Mouse (Mus musculus) Muller cell, postnatal 12 days (primary cell): ENCODE data around the gene Bbx.
A peak's percentile ranks its signal among the peaks of the same experiment; 100 is the strongest.

ENCODE experiments used
- DNase-seq: peaks from one replicate; pipeline ENCODE4 v3.0.0-alpha.2; 2015; ENCODE audit errors: inconsistent ontology term

Bbx gene

DNA sequence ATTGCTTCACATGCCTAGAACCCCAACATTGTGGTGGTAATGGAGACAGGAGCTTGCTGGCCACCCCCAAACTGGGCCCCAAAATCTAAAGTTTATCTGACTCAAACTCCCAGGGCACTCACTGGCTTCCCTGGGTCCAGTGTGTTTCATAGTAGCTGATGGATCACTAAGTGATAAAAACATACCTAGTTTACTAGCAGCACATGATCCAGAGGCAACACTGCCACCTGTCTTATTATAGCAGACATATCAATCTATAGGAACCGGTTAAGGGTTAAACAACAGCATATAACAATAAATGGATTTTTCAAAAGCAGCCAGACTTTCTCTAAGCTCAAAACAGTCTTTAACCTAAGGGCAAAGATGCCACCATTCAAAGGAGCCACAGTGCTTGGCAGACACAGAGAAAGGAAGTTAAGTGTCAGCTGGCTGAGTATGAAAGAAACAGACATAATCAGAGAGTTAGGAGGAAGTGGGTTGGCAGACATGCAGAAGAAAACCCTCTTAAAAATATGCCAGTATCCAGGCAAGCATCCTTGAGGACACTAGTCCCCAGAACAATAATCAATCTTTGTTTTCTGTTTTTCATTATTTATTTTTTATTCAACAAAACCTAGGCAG lies 116.7 kb downstream of the Bbx start:
- DNase-seq = peak; percentile 29

GRCm38 (mm10) chr16:50311588-50311987 lies 120.6 kb downstream of the Bbx start:
- peak; percentile 34 for DNase-seq

DNA sequence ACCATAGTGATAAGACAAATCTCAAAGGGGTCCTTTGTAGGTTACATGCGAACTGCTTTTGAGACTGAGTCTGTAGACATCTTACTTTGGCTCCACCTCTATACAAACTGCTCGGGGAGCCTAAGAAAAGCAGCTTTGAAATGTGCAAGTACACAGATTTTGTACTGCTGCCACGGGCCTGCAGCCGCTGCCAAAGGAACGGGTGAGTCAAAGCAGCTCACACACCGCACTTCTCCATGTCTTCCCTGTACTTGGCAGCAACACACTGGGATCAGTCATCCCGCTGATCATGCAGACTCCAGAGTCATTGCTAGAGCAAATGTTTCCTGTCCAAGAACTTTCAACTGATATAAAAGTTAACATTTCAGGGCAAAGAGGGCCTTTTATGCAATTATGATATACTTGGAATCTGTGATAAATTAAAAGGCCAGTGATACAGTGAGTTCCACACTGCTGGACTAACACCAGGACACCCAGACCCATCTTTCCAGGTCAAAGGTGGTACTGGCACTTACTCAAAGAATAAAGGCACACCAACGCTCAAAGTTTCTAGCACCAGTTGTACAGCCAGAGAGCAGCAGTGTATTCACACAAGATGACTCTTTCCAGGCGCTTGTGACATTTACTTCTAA lies 122.7 kb downstream of the Bbx start:
- DNase-seq = peak; percentile 91

DNA sequence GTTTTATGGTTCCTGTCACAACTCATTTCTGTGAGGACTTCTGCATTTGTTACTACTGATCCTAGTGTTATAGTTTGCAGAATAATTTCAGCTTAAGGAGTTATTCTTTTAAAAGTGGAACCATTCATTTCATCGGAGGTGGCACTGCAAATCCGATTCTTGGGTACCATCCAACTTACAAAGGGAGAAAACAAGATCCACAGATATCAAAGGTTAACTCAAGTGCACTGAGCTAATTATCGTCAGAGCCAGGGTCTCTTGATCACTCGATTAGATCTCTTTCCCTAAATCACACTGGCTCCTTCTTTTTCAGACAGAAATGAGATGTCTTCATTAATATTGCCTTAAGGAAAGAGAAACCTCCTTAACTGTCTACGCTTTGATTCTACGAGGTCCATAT lies 123.9 kb downstream of the Bbx start:
- DNase-seq = no peak

DNA sequence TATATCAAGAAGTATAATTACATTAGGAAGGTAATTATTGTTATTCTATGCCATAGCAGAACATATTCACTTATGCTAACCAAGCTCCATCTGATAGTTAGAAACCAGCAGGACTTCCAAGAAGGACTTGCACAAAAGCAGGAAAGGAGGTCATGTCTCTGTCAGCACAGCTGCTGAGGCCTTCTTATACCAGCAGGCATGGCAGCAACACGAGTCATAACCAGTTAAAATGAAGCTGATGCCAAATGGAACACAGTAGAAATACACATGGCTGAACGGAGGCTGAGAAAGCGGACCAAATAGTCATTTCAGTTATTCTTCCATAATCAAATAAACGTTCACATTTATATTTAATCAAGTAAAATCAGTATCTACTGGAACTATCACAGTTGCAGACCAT lies 125.0 kb downstream of the Bbx start:
- peak; percentile 63 for DNase-seq

- DNase-seq = peak; percentile 25
These were observed 125.5 kb downstream of the Bbx start for GRCm38 (mm10) chr16:50306727-50307126.

GRCm38 (mm10) chr16:50305156-50305555 lies 127.0 kb downstream of the Bbx start:
- no peak for DNase-seq

GRCm38 (mm10) chr16:50302566-50302965 lies 129.6 kb downstream of the Bbx start:
- DNase-seq = peak; percentile 56

GRCm38 (mm10) chr16:50298743-50299443 lies 133.3 kb downstream of the Bbx start:
- no peak for DNase-seq

GRCm38 (mm10) chr16:50293502-50294228 lies 138.5 kb downstream of the Bbx start:
- no peak for DNase-seq

DNA sequence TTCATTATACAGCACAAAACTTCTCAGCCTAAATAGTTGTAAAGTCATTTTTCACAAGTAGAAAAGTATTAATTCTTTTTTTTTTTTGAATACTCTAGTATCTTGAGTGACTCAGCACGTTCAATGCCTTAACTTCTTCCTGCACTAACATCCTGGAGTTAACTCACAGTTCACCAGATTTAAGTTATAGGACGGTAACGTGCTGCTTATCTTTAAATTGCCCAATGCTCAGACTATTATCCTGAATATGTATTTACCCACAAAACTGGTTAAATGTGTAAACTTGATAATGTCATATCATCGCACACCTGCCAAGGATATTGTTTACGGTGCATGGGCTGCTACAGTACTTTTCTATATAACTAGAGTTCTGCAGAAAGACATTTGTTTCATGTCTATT lies 139.4 kb downstream of the Bbx start:
- DNase-seq = no peak

DNA sequence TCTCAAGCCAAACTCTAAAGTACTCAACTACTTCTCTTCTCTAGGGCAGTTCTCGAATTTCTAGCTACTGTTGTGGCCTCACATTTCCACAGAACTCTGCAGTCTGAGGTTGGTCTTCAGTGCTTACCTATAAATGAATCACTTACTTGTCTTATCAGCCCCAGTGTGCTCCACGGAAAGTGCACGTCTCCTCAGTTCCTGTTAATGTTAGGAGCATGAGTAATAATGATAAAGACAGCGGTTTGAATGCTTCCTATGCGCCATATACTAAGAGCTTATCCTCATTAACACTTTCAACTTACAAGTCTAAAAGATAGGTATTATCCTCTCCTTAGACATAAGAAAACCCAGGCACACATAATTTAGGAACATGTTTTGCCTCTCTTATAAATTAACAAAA lies 142.4 kb downstream of the Bbx start:
- DNase-seq = no peak

GRCm38 (mm10) chr16:50272813-50273212 lies 159.4 kb downstream of the Bbx start:
- DNase-seq = peak; percentile 58

GRCm38 (mm10) chr16:50262647-50263046 lies 169.5 kb downstream of the Bbx start:
- DNase-seq = no peak

DNA sequence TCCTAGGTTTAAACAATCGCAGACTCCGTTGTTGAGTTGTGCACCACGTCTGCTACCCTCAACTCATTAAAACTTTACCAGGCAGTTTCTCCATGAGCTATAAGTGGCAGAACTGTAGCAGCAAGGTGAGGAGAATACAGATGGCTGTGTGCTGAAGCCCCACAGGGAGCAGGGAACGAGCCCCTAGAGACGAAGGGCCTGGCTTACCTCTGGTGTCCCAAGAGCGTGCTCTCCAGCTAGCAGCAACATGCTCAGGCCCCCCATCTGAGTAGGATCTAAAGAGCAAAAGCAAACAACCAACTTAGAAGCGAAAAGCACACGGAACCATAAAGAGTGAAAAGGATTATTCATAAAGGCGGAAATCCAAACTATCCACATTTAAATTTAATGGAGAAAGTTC lies 170.0 kb downstream of the Bbx start:
- no peak for DNase-seq

DNA sequence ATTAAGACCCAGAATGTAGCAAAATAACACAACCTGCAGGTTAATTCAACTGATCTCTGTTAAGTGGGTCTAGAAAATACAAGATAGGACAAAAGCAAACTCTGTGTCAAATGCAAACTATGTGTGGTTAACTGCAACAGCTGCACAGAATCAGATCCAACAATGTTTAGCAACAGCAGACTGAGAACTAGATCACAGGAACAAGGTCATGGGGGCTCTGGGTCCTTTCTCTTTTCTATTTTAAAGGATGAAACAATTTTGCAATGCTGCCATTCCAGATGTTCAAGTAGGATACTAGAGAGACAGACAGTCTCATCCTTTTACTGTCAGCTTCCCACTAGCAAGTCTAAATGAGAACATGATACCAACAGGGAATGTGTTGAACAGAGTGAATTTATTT lies 170.4 kb downstream of the Bbx start:
- no peak for DNase-seq

GRCm38 (mm10) chr16:50254522-50255159 lies 177.5 kb downstream of the Bbx start:
- peak; percentile 22 for DNase-seq

GRCm38 (mm10) chr16:50251417-50251975 lies 180.7 kb downstream of the Bbx start:
- no peak for DNase-seq

GRCm38 (mm10) chr16:50250469-50250868 lies 181.7 kb downstream of the Bbx start:
- no peak for DNase-seq

- peak; percentile 19 for DNase-seq
These were observed 183.2 kb downstream of the Bbx start for GRCm38 (mm10) chr16:50249036-50249435.

DNA sequence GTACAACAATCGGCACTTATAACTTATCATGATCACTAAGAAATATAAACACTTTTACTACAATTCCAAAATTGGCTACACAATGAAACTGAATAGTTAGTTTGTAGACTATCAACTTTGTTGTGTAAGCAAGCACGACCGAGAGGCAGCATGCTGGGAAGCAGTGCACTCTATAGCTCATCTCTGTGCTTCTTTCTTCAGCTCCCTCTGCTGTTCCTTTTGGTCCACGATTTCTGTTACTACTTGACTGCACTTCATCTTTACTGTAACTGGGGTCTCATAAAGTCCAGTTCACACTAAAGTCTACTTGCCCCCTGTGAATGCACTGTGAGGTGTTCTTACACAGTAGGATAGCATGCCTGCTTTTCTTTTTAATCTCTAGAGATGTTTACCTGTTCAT lies 189.7 kb downstream of the Bbx start:
- no peak for DNase-seq

GRCm38 (mm10) chr16:50241604-50242003 lies 190.6 kb downstream of the Bbx start:
- DNase-seq = no peak
